Mouse (Mus musculus) cortical plate, adult 2 months (tissue): ENCODE results near the gene Clic4.

Experiments
- CTCF ChIP-seq: fragments of 200-500 bp; IDR thresholded peaks from 2 replicates; pipeline ENCODE4 v1.5.1; 2011; ENCODE audit warnings: mild to moderate bottlenecking, control low read depth, low read length; ENCODE audit not compliant: insufficient read depth; ENCODE audit errors: extremely low read depth
- POLR2A ChIP-seq: fragments of 200-500 bp; IDR thresholded peaks from 2 replicates; pipeline ENCODE4 v1.6.1; 2011; ENCODE audit warnings: mild to moderate bottlenecking, low read length, control low read depth; ENCODE audit not compliant: insufficient read depth; ENCODE audit errors: extremely low read depth

- TF ChIP-seq CTCF: no peak
- no peak for TF ChIP-seq POLR2A
Observed at GRCm38 (mm10) chr4:135189452-135190008, 83.1 kb downstream of the Clic4 start.
